Mouse (Mus musculus): ENCODE results near the gene Cenpw.

Cenpw gene

GRCm38 (mm10) chr10:30199916-30200826 lies at the start of gene Cenpw:
Gene Cenpw (minus strand): TSS chr10:30200560.
- peak; percentile 69 for DNase-seq

GRCm38 (mm10) chr10:30249654-30250053 lies 49.3 kb upstream of the Cenpw start:
- no peak for DNase-seq

GRCm38 (mm10) chr10:30199501-30199900 lies 859 bp downstream of the Cenpw start:
- no peak for DNase-seq

GRCm38 (mm10) chr10:30167700-30168099 lies 32.7 kb downstream of the Cenpw start:
- no peak for DNase-seq

All from cerebellum, adult 9-10 months (tissue).